Mouse (Mus musculus): ENCODE results near the gene Tnfrsf4. TPM values are rescaled to one million over a fixed set of nuclear protein-coding genes. Genes with fewer than 3 reads are reported as not detected.

Gene Tnfrsf4
- polyA plus RNA-seq, 1 experiment from 2014 or later = 0.50 TPM

GRCm38 (mm10) chr4:156053113-156053512 lies 39.5 kb downstream of the Tnfrsf4 start:
- Histone ChIP-seq H3K4me2 (ENCODE audit: low read length) (no peak overlapping the region), H3K9me3 (ENCODE audit: control insufficient read depth, low read length) (no peaks in the 10 kb centered on the region), H3K4me1 (replicated peaks; ENCODE audit: control insufficient read depth, insufficient read depth, low read length) (no peaks in the 10 kb centered on the region), H3K27me3 (replicated peaks; ENCODE audit: control insufficient read depth, insufficient read depth, low read length) (no peaks in the 10 kb centered on the region), H3K9ac (ENCODE audit: low read length) (no peak overlapping the region), H3K4me3 (ENCODE audit: low read depth, low read length) (no peak overlapping the region), H3K27ac (ENCODE audit: low read depth) (no peak overlapping the region), H3K36me3 (ENCODE audit: control insufficient read depth, insufficient read depth, low read length) (no peaks in the 10 kb centered on the region)
- 80% methylated on average over 4 of the region's 4 CpGs for WGBS
- no peak for ATAC-seq (replicated peaks; ENCODE audit: low FRiP score, low TSS enrichment, low read depth)
- no peak for DNase-seq (ENCODE audit: low spot score)

- Histone ChIP-seq H3K27me3 (replicated peaks; ENCODE audit: control insufficient read depth, insufficient read depth, low read length) (no peaks in the 10 kb centered on the region), H3K27ac (ENCODE audit: low read depth) (0 out of 2 replicates have a peak overlapping the region, but pooled peaks have one; percentile 3), H3K4me1 (replicated peaks; ENCODE audit: control insufficient read depth, insufficient read depth, low read length) (no peaks in the 10 kb centered on the region), H3K36me3 (ENCODE audit: control insufficient read depth, insufficient read depth, low read length) (no peaks in the 10 kb centered on the region), H3K9me3 (ENCODE audit: control insufficient read depth, low read length) (no peaks in the 10 kb centered on the region), H3K4me3 (ENCODE audit: low read depth, low read length) (no peak overlapping the region), H3K9ac (ENCODE audit: low read length) (no peak overlapping the region), H3K4me2 (ENCODE audit: low read length) (no peak overlapping the region)
- WGBS = 74% methylated on average over 4 of the region's 4 CpGs
- peak; percentile 36 for ATAC-seq (replicated peaks; ENCODE audit: low FRiP score, low TSS enrichment, low read depth)
- no peak for DNase-seq (ENCODE audit: low spot score)
These were observed 40.5 kb downstream of the Tnfrsf4 start for GRCm38 (mm10) chr4:156054130-156054529.

- Histone ChIP-seq H3K36me3 (ENCODE audit: control insufficient read depth, insufficient read depth, low read length) (no peaks in the 10 kb centered on the region), H3K27me3 (replicated peaks; ENCODE audit: control insufficient read depth, insufficient read depth, low read length) (no peaks in the 10 kb centered on the region), H3K4me3 (ENCODE audit: low read depth, low read length) (no peak overlapping the region), H3K4me2 (ENCODE audit: low read length) (no peak overlapping the region), H3K4me1 (replicated peaks; ENCODE audit: control insufficient read depth, insufficient read depth, low read length) (no peaks in the 10 kb centered on the region), H3K27ac (ENCODE audit: low read depth) (no peak overlapping the region), H3K9me3 (ENCODE audit: control insufficient read depth, low read length) (no peaks in the 10 kb centered on the region), H3K9ac (ENCODE audit: low read length) (no peak overlapping the region)
- ATAC-seq (replicated peaks; ENCODE audit: low FRiP score, low TSS enrichment, low read depth) = no peak
- peak; percentile 57 for DNase-seq (ENCODE audit: low spot score)
- 84% methylated on average over 6 of the region's 6 CpGs for WGBS
These were observed 41.0 kb downstream of the Tnfrsf4 start for GRCm38 (mm10) chr4:156054606-156055005.

GRCm38 (mm10) chr4:156055173-156055572 lies 41.5 kb downstream of the Tnfrsf4 start:
- H3K36me3 ChIP-seq (ENCODE audit: control insufficient read depth, insufficient read depth, low read length) = no peaks in the 10 kb centered on the region
- no peaks in the 10 kb centered on the region for H3K9me3 ChIP-seq (ENCODE audit: control insufficient read depth, low read length)
- DNase-seq (ENCODE audit: low spot score) (no peak), ATAC-seq (replicated peaks; ENCODE audit: low FRiP score, low TSS enrichment, low read depth) (no peak)
- H3K4me1 ChIP-seq (replicated peaks; ENCODE audit: control insufficient read depth, insufficient read depth, low read length) = no peaks in the 10 kb centered on the region
- no peaks in the 10 kb centered on the region for H3K27me3 ChIP-seq (replicated peaks; ENCODE audit: control insufficient read depth, insufficient read depth, low read length)
- no peak overlapping the region for H3K27ac ChIP-seq (ENCODE audit: low read depth)
- WGBS = 84% methylated on average over 5 of the region's 5 CpGs
- H3K4me3 ChIP-seq (ENCODE audit: low read depth, low read length) = no peak overlapping the region
- H3K4me2 ChIP-seq (ENCODE audit: low read length) = peak overlapping the region; percentile 11; the same call in 1 of the 2 replicates
- H3K9ac ChIP-seq (ENCODE audit: low read length) = no peak overlapping the region

- Histone ChIP-seq H3K27me3 (replicated peaks; ENCODE audit: control insufficient read depth, insufficient read depth, low read length) (no peaks in the 10 kb centered on the region), H3K36me3 (ENCODE audit: control insufficient read depth, insufficient read depth, low read length) (no peaks in the 10 kb centered on the region), H3K9ac (ENCODE audit: low read length) (peak overlapping the region; percentile 50), H3K4me3 (ENCODE audit: low read depth, low read length) (peak overlapping the region; percentile 36), H3K4me1 (replicated peaks; ENCODE audit: control insufficient read depth, insufficient read depth, low read length) (no peaks in the 10 kb centered on the region), H3K9me3 (ENCODE audit: control insufficient read depth, low read length) (no peaks in the 10 kb centered on the region), H3K27ac (ENCODE audit: low read depth) (no peak overlapping the region), H3K4me2 (ENCODE audit: low read length) (peak overlapping the region; percentile 44)
- ATAC-seq (replicated peaks; ENCODE audit: low FRiP score, low TSS enrichment, low read depth) = no peak
- 62% methylated on average over 10 of the region's 10 CpGs for WGBS
- no peak for DNase-seq (ENCODE audit: low spot score)
These were observed 44.1 kb downstream of the Tnfrsf4 start for GRCm38 (mm10) chr4:156057702-156058101.

- peak; percentile 55 for DNase-seq (ENCODE audit: low spot score)
- ATAC-seq (replicated peaks; ENCODE audit: low FRiP score, low TSS enrichment, low read depth) = peak; percentile 1; the same call in 1 of the 2 replicates
- peak overlapping the region; percentile 50 for H3K9ac ChIP-seq (ENCODE audit: low read length)
- H3K9me3 ChIP-seq (ENCODE audit: control insufficient read depth, low read length) = no peaks in the 10 kb centered on the region
- 51% methylated on average over 9 of the region's 9 CpGs for WGBS
- no peaks in the 10 kb centered on the region for H3K36me3 ChIP-seq (ENCODE audit: control insufficient read depth, insufficient read depth, low read length)
- H3K4me3 ChIP-seq (ENCODE audit: low read depth, low read length) = peak overlapping the region; percentile 36
- peak overlapping the region; percentile 85 for H3K27ac ChIP-seq (ENCODE audit: low read depth)
- H3K4me2 ChIP-seq (ENCODE audit: low read length) = peak overlapping the region; percentile 44
- no peaks in the 10 kb centered on the region for H3K4me1 ChIP-seq (replicated peaks; ENCODE audit: control insufficient read depth, insufficient read depth, low read length)
- no peaks in the 10 kb centered on the region for H3K27me3 ChIP-seq (replicated peaks; ENCODE audit: control insufficient read depth, insufficient read depth, low read length)
These were observed 45.2 kb downstream of the Tnfrsf4 start for GRCm38 (mm10) chr4:156058826-156059225.

- Histone ChIP-seq H3K9ac (ENCODE audit: low read length) (peak within 1 kb of the TSS; percentile 50), H3K36me3 (ENCODE audit: control insufficient read depth, insufficient read depth, low read length) (no peaks in the 10 kb centered on the region), H3K4me1 (replicated peaks; ENCODE audit: control insufficient read depth, insufficient read depth, low read length) (no peaks in the 10 kb centered on the region), H3K4me3 (ENCODE audit: low read depth, low read length) (peak within 1 kb of the TSS; percentile 36), H3K4me2 (ENCODE audit: low read length) (peak within 1 kb of the TSS; percentile 44), H3K27me3 (replicated peaks; ENCODE audit: control insufficient read depth, insufficient read depth, low read length) (no peaks in the 10 kb centered on the region), H3K9me3 (ENCODE audit: control insufficient read depth, low read length) (no peaks in the 10 kb centered on the region), H3K27ac (ENCODE audit: low read depth) (peak within 1 kb of the TSS; percentile 85)
- ATAC-seq (replicated peaks; ENCODE audit: low FRiP score, low TSS enrichment, low read depth) (peak; percentile 63), DNase-seq (ENCODE audit: low spot score) (no peak)
- 20% methylated on average over 5 of the region's 5 CpGs for WGBS
These were observed 45.6 kb downstream of the Tnfrsf4 start, which contains the start of gene Ttll10 for GRCm38 (mm10) chr4:156059261-156059660. Gene Ttll10 (minus strand): TSS chr4:156059414.

- DNase-seq (ENCODE audit: low spot score) (peak; percentile 82), ATAC-seq (replicated peaks; ENCODE audit: low FRiP score, low TSS enrichment, low read depth) (peak; percentile 98)
- peak overlapping the region; percentile 22; the same call in 1 of the 2 replicates for H3K4me2 ChIP-seq (ENCODE audit: low read length)
- 22% methylated on average over 10 of the region's 10 CpGs for WGBS
- peak overlapping the region; percentile 50 for H3K9ac ChIP-seq (ENCODE audit: low read length)
- no peaks in the 10 kb centered on the region for H3K27me3 ChIP-seq (replicated peaks; ENCODE audit: control insufficient read depth, insufficient read depth, low read length)
- H3K27ac ChIP-seq (ENCODE audit: low read depth) = peak overlapping the region; percentile 85
- H3K9me3 ChIP-seq (ENCODE audit: control insufficient read depth, low read length) = no peaks in the 10 kb centered on the region
- no peaks in the 10 kb centered on the region for H3K36me3 ChIP-seq (ENCODE audit: control insufficient read depth, insufficient read depth, low read length)
- no peaks in the 10 kb centered on the region for H3K4me1 ChIP-seq (replicated peaks; ENCODE audit: control insufficient read depth, insufficient read depth, low read length)
- peak overlapping the region; percentile 36 for H3K4me3 ChIP-seq (ENCODE audit: low read depth, low read length)
These were observed 46.1 kb downstream of the Tnfrsf4 start for GRCm38 (mm10) chr4:156059713-156060112.

GRCm38 (mm10) chr4:156063861-156064509 lies 50.3 kb downstream of the Tnfrsf4 start:
- Histone ChIP-seq H3K4me3 (ENCODE audit: low read depth, low read length) (no peak overlapping the region), H3K36me3 (ENCODE audit: control insufficient read depth, insufficient read depth, low read length) (no peaks in the 10 kb centered on the region), H3K4me2 (ENCODE audit: low read length) (no peak overlapping the region), H3K9me3 (ENCODE audit: control insufficient read depth, low read length) (no peaks in the 10 kb centered on the region), H3K27me3 (replicated peaks; ENCODE audit: control insufficient read depth, insufficient read depth, low read length) (no peaks in the 10 kb centered on the region), H3K27ac (ENCODE audit: low read depth) (peak overlapping the region; percentile 58), H3K9ac (ENCODE audit: low read length) (no peak overlapping the region), H3K4me1 (replicated peaks; ENCODE audit: control insufficient read depth, insufficient read depth, low read length) (peaks cover 7% of the 10 kb centered on the region; the same call in 1 of the 2 replicates)
- WGBS = 16% methylated on average over 4 of the region's 4 CpGs
- peak; percentile 62 for DNase-seq (ENCODE audit: low spot score)
- ATAC-seq (replicated peaks; ENCODE audit: low FRiP score, low TSS enrichment, low read depth) = no peak
